ENCODE assay signal across 24 mouse cellular contexts in genomic region chr13:3926046-3926445, GRCm38 (mm10). TPM values are rescaled to one million over a fixed set of nuclear protein-coding genes. Genes with fewer than 3 reads are reported as not detected.
"Had no signal": no experiment of that assay in that cellular context is flagged by ENCODE, and none has a peak within 500 bp of the region (broad histone marks: within the 10 kb centered on the region; RNA-seq: fewer than 3 reads in every experiment).

No protein-coding gene starts in this region.

- H3K4me2 ChIP-seq: kidney, embryonic 15.5 days; limb, embryonic 12.5 days; limb, embryonic 15.5 days; liver, embryonic 13.5 days; lung, embryonic 15.5 days; midbrain, embryonic 13.5 days; neural tube, embryonic 13.5 days had no signal

- ATAC-seq: midbrain, embryonic 13.5 days; midbrain, embryonic 16.5 days had no signal

- H3K9ac ChIP-seq: kidney, embryonic 15.5 days; limb, embryonic 12.5 days; limb, embryonic 15.5 days; liver, embryonic 13.5 days; lung, embryonic 15.5 days; midbrain, embryonic 13.5 days; neural tube, embryonic 13.5 days had no signal

- DNase-seq: kidney, adult 11 months; kidney, adult 8-10 months; kidney, postnatal 10 days; kidney, postnatal 36 days; layer of hippocampus, postnatal 36 days; left cerebral cortex, postnatal 4 days; liver, embryonic 13.5 days; lung, adult 18-20 months; lung, postnatal 10 days; lung, postnatal 36 days; thymus, adult 18-20 months; thymus, postnatal 36 days had no signal

- H3K4me3 ChIP-seq: kidney, embryonic 15.5 days; limb, embryonic 12.5 days; limb, embryonic 15.5 days; liver, embryonic 13.5 days; lung, embryonic 15.5 days; megakaryocyte, embryonic 14.5 days; midbrain, embryonic 10.5 days; midbrain, embryonic 13.5 days; myocyte; neural tube, embryonic 13.5 days had no signal

- H3K9me3 ChIP-seq: kidney, embryonic 15.5 days; limb, embryonic 12.5 days; limb, embryonic 15.5 days; liver, embryonic 13.5 days; lung, embryonic 15.5 days; megakaryocyte, embryonic 14.5 days; midbrain, embryonic 10.5 days; midbrain, embryonic 13.5 days; neural tube, embryonic 13.5 days had no signal

- H3K36me3 ChIP-seq: kidney, embryonic 15.5 days; limb, embryonic 12.5 days; limb, embryonic 15.5 days; liver, embryonic 13.5 days; lung, embryonic 15.5 days; midbrain, embryonic 10.5 days; midbrain, embryonic 13.5 days; neural tube, embryonic 13.5 days had no signal

- H3K4me1 ChIP-seq: kidney, embryonic 15.5 days; limb, embryonic 12.5 days; limb, embryonic 15.5 days; liver, embryonic 13.5 days; lung, embryonic 15.5 days; megakaryocyte, embryonic 14.5 days; midbrain, embryonic 10.5 days; midbrain, embryonic 13.5 days; neural tube, embryonic 13.5 days had no signal

- H3K27ac ChIP-seq: kidney, embryonic 15.5 days; limb, embryonic 12.5 days; limb, embryonic 15.5 days; liver, embryonic 13.5 days; lung, embryonic 15.5 days; midbrain, embryonic 10.5 days; midbrain, embryonic 13.5 days; neural tube, embryonic 13.5 days had no signal

- H3K27me3 ChIP-seq: kidney, embryonic 15.5 days; limb, embryonic 12.5 days; limb, embryonic 15.5 days; liver, embryonic 13.5 days; lung, embryonic 15.5 days; midbrain, embryonic 13.5 days; neural tube, embryonic 13.5 days had no signal

RNA-seq across cellular contexts. Expression of gene Tubal3, which starts 8.0 kb away (rescaled TPM):
- polyA plus RNA-seq: kidney, embryonic 15.5 days; limb, embryonic 12.5 days; limb, embryonic 15.5 days; liver, embryonic 13.5 days; lung, embryonic 15.5 days; midbrain, embryonic 10.5 days; midbrain, embryonic 13.5 days; midbrain, embryonic 16.5 days; myocyte; neural tube, embryonic 13.5 days; urinary bladder, adult 2 months had no signal

RNA-seq across cellular contexts. Expression of gene Ucn3, which starts 19.1 kb away (rescaled TPM):
- polyA plus RNA-seq: kidney, embryonic 15.5 days; limb, embryonic 12.5 days; limb, embryonic 15.5 days; liver, embryonic 13.5 days; lung, embryonic 15.5 days; midbrain, embryonic 10.5 days; midbrain, embryonic 13.5 days; myocyte; neural tube, embryonic 13.5 days; testis, adult 2 months; urinary bladder, adult 2 months had no signal
